26 mouse cellular contexts compared by ENCODE assay signal in the genomic region with DNA sequence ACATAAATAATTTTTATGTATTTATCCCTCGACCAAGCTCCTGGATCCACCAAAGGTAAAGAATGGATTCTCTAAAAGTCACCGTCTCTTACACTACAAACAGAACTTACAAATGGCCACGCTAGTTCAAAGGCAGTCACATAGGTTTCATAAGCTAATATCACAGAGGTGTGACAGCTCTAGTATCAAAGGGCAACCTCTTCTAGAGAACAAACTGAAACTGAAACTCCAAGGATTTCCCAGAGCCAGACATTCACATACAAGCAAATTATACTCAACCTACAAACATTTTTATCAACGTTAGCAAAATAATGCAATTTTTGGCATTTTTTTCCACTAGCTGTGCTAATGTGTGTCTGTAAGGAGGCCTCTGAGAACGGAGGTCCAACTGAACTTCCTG. TPM values are rescaled to one million over a fixed set of nuclear protein-coding genes. Genes with fewer than 3 reads are reported as not detected.
A peak's percentile ranks its signal among the peaks of the same experiment; 100 is the strongest.
DNase-seq lines count a peak whose midpoint lies in the region; ATAC-seq and TF ChIP-seq lines count a peak whose summit lies in the region.
"Had no signal": no experiment of that assay in that cellular context is flagged by ENCODE, and none has a peak within 500 bp of the region (broad histone marks: within the 10 kb centered on the region; RNA-seq: fewer than 3 reads in every experiment).

No protein-coding gene starts in this region.

- H3K4me3 ChIP-seq in liver, adult 2 months (ENCODE audit: insufficient read depth, low read depth, low read length), result no peak overlapping the region
- H3K4me3 ChIP-seq in intestine, postnatal 0 days (ENCODE audit: low read depth, low read length), result no peak overlapping the region
- H3K4me3 ChIP-seq: embryonic facial prominence, embryonic 10.5 days; embryonic facial prominence, embryonic 13.5 days; erythroblast, embryonic 14.5 days; forebrain, embryonic 12.5 days; forebrain, embryonic 15.5 days; heart, adult 2 months; hindbrain, embryonic 12.5 days; hindbrain, embryonic 15.5 days had no signal

- TF ChIP-seq POLR2A in liver, adult 2 months (IDR thresholded peaks at IDR 0.05; ENCODE audit: extremely low read depth, insufficient read depth, low read length), result no peak

- H3K79me2 ChIP-seq in liver, adult 2 months (ENCODE audit: control insufficient read depth, insufficient read depth, low read length), result peaks cover 39% of the 10 kb centered on the region

- peak; percentile 66 for DNase-seq in liver, adult 2 months (ENCODE audit: extremely low read depth, low read depth, low spot score)
- no peak for DNase-seq in liver
- DNase-seq in urinary bladder, adult 2 months (ENCODE audit: low spot score), result no peak
- no peak for DNase-seq in layer of hippocampus, adult 18-20 months (ENCODE audit: low spot score in 2 of 2)
- DNase-seq in right cerebral cortex, postnatal 10 days (ENCODE audit: low spot score in 2 of 2), result no peak
- DNase-seq: adrenal gland, adult 2 months; adrenal gland, postnatal 14 days; cerebellum, adult 11-12 months; cerebellum, adult 8-10 months; cerebellum, postnatal 10 days; cerebellum, postnatal 36 days; embryo, embryonic 11 days; gastrocnemius, postnatal 25 days; heart, adult 2 months had no signal

- peaks cover 8% of the 10 kb centered on the region for H3K4me1 ChIP-seq in liver, adult 2 months (ENCODE audit: control insufficient read depth, insufficient read depth, low read length)
- no peaks in the 10 kb centered on the region; the same call in 1 of the 2 replicates for H3K4me1 ChIP-seq in intestine, postnatal 0 days (replicated peaks; ENCODE audit: control insufficient read depth, insufficient read depth, low read length)

- no peak overlapping the region for H3K9ac ChIP-seq in liver, adult 2 months (ENCODE audit: low read depth, low read length)
- no peak overlapping the region for H3K9ac ChIP-seq in intestine, postnatal 0 days (ENCODE audit: low read depth, low read length)
- H3K9ac ChIP-seq: embryonic facial prominence, embryonic 13.5 days; forebrain, embryonic 12.5 days; forebrain, embryonic 15.5 days; hindbrain, embryonic 12.5 days; hindbrain, embryonic 15.5 days had no signal

- H3K27ac ChIP-seq in liver, adult 2 months (replicated peaks; ENCODE audit: insufficient read depth, low read depth, low read length), result no peak overlapping the region
- peak overlapping the region; percentile 79 for H3K27ac ChIP-seq in intestine, postnatal 0 days (ENCODE audit: low read depth, low read length)
- H3K27ac ChIP-seq: embryonic facial prominence, embryonic 10.5 days; embryonic facial prominence, embryonic 13.5 days; forebrain, embryonic 12.5 days; forebrain, embryonic 15.5 days; heart, adult 2 months; hindbrain, embryonic 12.5 days; hindbrain, embryonic 15.5 days had no signal

- no peak for TF ChIP-seq CTCF in liver, adult 2 months (IDR thresholded peaks at IDR 0.05; ENCODE audit: low read depth, low read length)
- no peak for TF ChIP-seq CTCF in intestine, postnatal 0 days (IDR thresholded peaks at IDR 0.05; ENCODE audit: low read depth)

- WGBS in liver, adult 2 months, result 57% methylated on average over 5 of the region's 5 CpGs
- WGBS in intestine, postnatal 0 days, result 60% methylated on average over 5 of the region's 5 CpGs

- peak; percentile 64 for ATAC-seq in activated CD4-positive, CD25-positive, alpha-beta regulatory T cell, adult 4 months
- peak; percentile 68 for ATAC-seq in intestine, postnatal 0 days
- ATAC-seq: forebrain, embryonic 15.5 days; Patski had no signal

- H3K27me3 ChIP-seq in liver, adult 2 months (ENCODE audit: control insufficient read depth, insufficient read depth, low read length), result no peaks in the 10 kb centered on the region
- no peaks in the 10 kb centered on the region for H3K27me3 ChIP-seq in intestine, postnatal 0 days (replicated peaks; ENCODE audit: control insufficient read depth, insufficient read depth, low read length)
- H3K27me3 ChIP-seq: CH12.LX; embryonic facial prominence, embryonic 13.5 days; forebrain, embryonic 12.5 days; forebrain, embryonic 15.5 days; hindbrain, embryonic 12.5 days; hindbrain, embryonic 15.5 days; Patski had no signal

- H3K36me3 ChIP-seq in liver, adult 2 months (ENCODE audit: control insufficient read depth, insufficient read depth, low read length), result peaks cover 32% of the 10 kb centered on the region
- peaks cover 45% of the 10 kb centered on the region for H3K36me3 ChIP-seq in intestine, postnatal 0 days (ENCODE audit: control insufficient read depth, insufficient read depth)

- H3K9me3 ChIP-seq in intestine, postnatal 0 days (ENCODE audit: control insufficient read depth), result no peaks in the 10 kb centered on the region
- H3K9me3 ChIP-seq: embryonic facial prominence, embryonic 10.5 days; embryonic facial prominence, embryonic 13.5 days; forebrain, embryonic 12.5 days; forebrain, embryonic 15.5 days; hindbrain, embryonic 12.5 days; hindbrain, embryonic 15.5 days had no signal

- peak overlapping the region; percentile 37 for H3K4me2 ChIP-seq in intestine, postnatal 0 days (replicated peaks; ENCODE audit: low read depth)
- H3K4me2 ChIP-seq: embryonic facial prominence, embryonic 13.5 days; forebrain, embryonic 12.5 days; forebrain, embryonic 15.5 days; heart, embryonic 11.5 days; hindbrain, embryonic 12.5 days; hindbrain, embryonic 15.5 days had no signal

RNA-seq across cellular contexts. Expression of a gene that starts 6.2 kb away (rescaled TPM):
- 24.7 and 25.3 TPM in 2 replicates for total RNA-seq in liver, adult 2 months (2014; rRNA removed)
- 7.1 and 8.2 TPM in 2 replicates for polyA plus RNA-seq in liver, adult 2 months (2012; rRNA removed)
- 10 to 100 TPM; 69.4 to 74.8 TPM for polyA plus RNA-seq in activated CD4-positive, CD25-positive, alpha-beta regulatory T cell, adult 4 months (2017; shearing (Covaris generic))
- polyA plus RNA-seq in intestine, postnatal 0 days (2015; fragmentation: Nextera tagmentation; extraction: Ambion mirVana), result 27.3 and 29.6 TPM in 2 replicates
- 30.6 and 35.6 TPM in 2 replicates for polyA plus RNA-seq in urinary bladder, adult 2 months (2012; rRNA removed)
- total RNA-seq in layer of hippocampus, adult 18-20 months (2021), result 10 to 100 TPM; 52.9 to 56.9 TPM

RNA-seq across cellular contexts. Expression of a gene that starts 45.8 kb away (rescaled TPM):
- 55.5 and 66.8 TPM in 2 replicates for total RNA-seq in liver, adult 2 months (2014; rRNA removed)
- 67.4 and 71.7 TPM in 2 replicates for polyA plus RNA-seq in liver, adult 2 months (2012; rRNA removed)
- polyA plus RNA-seq in activated CD4-positive, CD25-positive, alpha-beta regulatory T cell, adult 4 months (2017; shearing (Covaris generic)), result 10 to 100 TPM; 14.2 to 17.9 TPM
- 19.5 and 20.3 TPM in 2 replicates for polyA plus RNA-seq in intestine, postnatal 0 days (2015; fragmentation: Nextera tagmentation; extraction: Ambion mirVana)
- polyA plus RNA-seq in urinary bladder, adult 2 months (2012; rRNA removed), result 40.7 and 46.5 TPM in 2 replicates
- total RNA-seq in layer of hippocampus, adult 18-20 months (2021), result 10 to 100 TPM; 71.1 to 72.8 TPM
